20 mouse cellular contexts compared by ENCODE assay signal in the genomic region with DNA sequence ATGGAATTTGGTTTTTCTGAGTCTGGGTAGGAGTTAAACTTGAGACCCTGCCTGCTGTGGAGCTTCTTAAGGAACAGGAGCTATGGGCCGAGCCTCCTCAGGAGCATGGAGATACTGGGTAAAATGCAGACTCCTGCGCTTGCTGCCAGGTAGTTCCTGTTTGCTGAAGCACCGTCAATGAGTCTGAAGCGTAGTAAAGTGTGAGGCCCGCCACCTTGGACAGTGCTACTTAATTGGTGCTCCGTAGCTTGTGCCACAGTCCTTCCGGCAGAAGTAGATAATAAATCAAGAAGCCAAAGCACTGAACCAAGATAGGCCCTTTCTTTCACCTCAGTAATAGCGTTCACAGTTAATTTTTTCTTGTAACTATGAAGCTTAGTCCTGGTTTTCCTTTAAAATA.
DNase-seq lines count a peak whose midpoint lies in the region; ATAC-seq lines count a peak whose summit lies in the region.
"Had no signal": no experiment of that assay in that cellular context is flagged by ENCODE, and none has a peak within 500 bp of the region (broad histone marks: within the 10 kb centered on the region; RNA-seq: fewer than 3 reads in every experiment).

No protein-coding gene starts in this region.

- intact Hi-C loops in left cerebral cortex, postnatal 25 days (cut with DNase I): no loop called here

- no peak overlapping the region for H3K4me3 ChIP-seq in forebrain, embryonic 12.5 days (replicated peaks)
- no peak overlapping the region for H3K4me3 ChIP-seq in forebrain, embryonic 10.5 days
- H3K4me3 ChIP-seq: embryonic facial prominence, embryonic 13.5 days; heart, embryonic 15.5 days; limb, embryonic 15.5 days; midbrain, embryonic 10.5 days had no signal

- H3K9ac ChIP-seq in forebrain, embryonic 12.5 days: no peak overlapping the region
- H3K9ac ChIP-seq: embryonic facial prominence, embryonic 13.5 days; forebrain, postnatal 0 days; heart, embryonic 15.5 days; limb, embryonic 15.5 days had no signal

- 86% methylated on average over 8 of the region's 8 CpGs for WGBS in forebrain, embryonic 12.5 days
- WGBS in forebrain, embryonic 10.5 days: 92% methylated on average over 8 of the region's 8 CpGs

- ATAC-seq in forebrain, embryonic 12.5 days (ENCODE audit: low FRiP score): 0 out of 2 replicates have a peak, but pooled peaks have one; percentile 36
- peak; percentile 48; the same call in 1 of the 2 replicates for ATAC-seq in granulocyte monocyte progenitor cell, adult 5-6 weeks (replicated peaks; ENCODE audit: poor library complexity, severe bottlenecking)
- ATAC-seq in megakaryocyte progenitor cell, adult 5-6 weeks (replicated peaks; ENCODE audit: poor library complexity): peak; percentile 75
- ATAC-seq: CD4-positive, CD25-positive, alpha-beta regulatory T cell, adult 4 months; forebrain, postnatal 0 days; hindbrain, embryonic 16.5 days; Patski had no signal

- H3K27ac ChIP-seq in forebrain, embryonic 12.5 days: no peak overlapping the region
- no peak overlapping the region for H3K27ac ChIP-seq in forebrain, embryonic 10.5 days
- H3K27ac ChIP-seq: embryonic facial prominence, embryonic 13.5 days; heart, embryonic 15.5 days; limb, embryonic 15.5 days; midbrain, embryonic 10.5 days had no signal

- H3K9me3 ChIP-seq in forebrain, embryonic 12.5 days: no peaks in the 10 kb centered on the region
- H3K9me3 ChIP-seq in forebrain, embryonic 10.5 days: no peaks in the 10 kb centered on the region
- H3K9me3 ChIP-seq: embryonic facial prominence, embryonic 13.5 days; heart, embryonic 15.5 days; limb, embryonic 15.5 days; midbrain, embryonic 10.5 days had no signal

- no peak for DNase-seq in forebrain, embryonic 10.5 days (ENCODE audit: extremely low spot score, low spot score)
- peak; percentile 26 to 44 for DNase-seq in kidney, postnatal 36 days
- no peak for DNase-seq in kidney, adult 11 months
- no peak for DNase-seq in right cerebral cortex, postnatal 4 days
- DNase-seq in left cerebral cortex, postnatal 25 days (ENCODE audit: low spot score in 2 of 2): no peak
- DNase-seq: adrenal gland, postnatal 14 days; cerebellum, adult 9-11 months; forebrain, postnatal 0 days; heart, adult 18-20 months; heart, postnatal 4 days had no signal

- H3K27me3 ChIP-seq in forebrain, embryonic 12.5 days: no peaks in the 10 kb centered on the region
- no peaks in the 10 kb centered on the region for H3K27me3 ChIP-seq in forebrain, embryonic 10.5 days (ENCODE audit: poor library complexity, severe bottlenecking)
- H3K27me3 ChIP-seq: embryonic facial prominence, embryonic 13.5 days; heart, embryonic 15.5 days; limb, embryonic 15.5 days; Patski had no signal

- H3K36me3 ChIP-seq in forebrain, embryonic 12.5 days (replicated peaks): peaks cover 11% of the 10 kb centered on the region
- H3K36me3 ChIP-seq in forebrain, embryonic 10.5 days (replicated peaks): peaks cover 12% of the 10 kb centered on the region

- H3K4me1 ChIP-seq in forebrain, embryonic 12.5 days: peaks cover 16% of the 10 kb centered on the region
- peaks cover 33% of the 10 kb centered on the region for H3K4me1 ChIP-seq in forebrain, embryonic 10.5 days

- H3K4me2 ChIP-seq in forebrain, embryonic 12.5 days: no peak overlapping the region
- H3K4me2 ChIP-seq: embryonic facial prominence, embryonic 13.5 days; heart, embryonic 15.5 days; limb, embryonic 15.5 days had no signal

Comparison
In these comparisons a context has a peak if more than half of its experiments do, and no peak if none do; other contexts are left out.
1. DNase-seq: peak in kidney, postnatal 36 days (2 of 2); none in forebrain, embryonic 10.5 days (single experiment), kidney, adult 11 months (single experiment), right cerebral cortex, postnatal 4 days (single experiment) and left cerebral cortex, postnatal 25 days (0 of 2).
2. Peak in every context shown above with its lines, with median percentiles within 50 percentile points of each other: ATAC-seq.